Mouse (Mus musculus) liver, postnatal 0 days (tissue): Measurements from ENCODE around the gene Anxa9. TPM values are rescaled to one million over a fixed set of nuclear protein-coding genes. Genes with fewer than 3 reads are reported as not detected.
A peak's percentile ranks its signal among the peaks of the same experiment; 100 is the strongest.

Source experiments
- ATAC-seq: fragments of 200-750 bp; cut with Nextera tagmentation; 2 replicates; pipeline ENCODE4 v1.8.0; 2017; ENCODE audit warnings: mild to moderate bottlenecking, moderate library complexity
- DNase-seq: peaks from one replicate; pipeline ENCODE4 v3.0.0-alpha.2; 2016
- H3K27ac ChIP-seq: fragments of 300-500 bp; sonication (generic); 2 replicates; pipeline ENCODE4 v1.5.1; 2014; ENCODE audit warnings: antibody characterized with exemption, moderate library complexity, mild to moderate bottlenecking, low read depth
- H3K27me3 ChIP-seq: fragments of 300-500 bp; sonication (generic); 2 replicates; pipeline ENCODE4 v1.6.1; 2014; ENCODE audit warnings: low read length, control low read depth, mixed read lengths; ENCODE audit not compliant: insufficient read depth
- H3K36me3 ChIP-seq: fragments of 300-500 bp; sonication (generic); replicated peaks from 2 replicates; pipeline ENCODE4 v1.6.1; 2014; ENCODE audit warnings: mild to moderate bottlenecking, control low read depth, low read length, moderate library complexity, mixed read lengths; ENCODE audit not compliant: insufficient read depth
- H3K4me1 ChIP-seq: fragments of 300-500 bp; sonication (generic); 2 replicates; pipeline ENCODE4 v1.6.1; 2014; ENCODE audit warnings: antibody characterized with exemption, mild to moderate bottlenecking, control low read depth; ENCODE audit not compliant: insufficient read depth
- H3K4me2 ChIP-seq: fragments of 300-500 bp; sonication (generic); 2 replicates; pipeline ENCODE4 v1.6.1; 2014; ENCODE audit warnings: low read depth, mild to moderate bottlenecking, low read length, moderate library complexity, mixed read lengths
- H3K4me3 ChIP-seq: fragments of 300-500 bp; sonication (generic); 2 replicates; pipeline ENCODE4 v1.5.1; 2014; ENCODE audit warnings: low read depth, low read length
- H3K9ac ChIP-seq: fragments of 300-500 bp; sonication (generic); replicated peaks from 2 replicates; pipeline ENCODE4 v1.6.1; 2014; ENCODE audit warnings: mild to moderate bottlenecking, moderate library complexity
- H3K9me3 ChIP-seq: fragments of 300-500 bp; sonication (generic); 2 replicates; pipeline ENCODE4 v1.6.1; 2016; ENCODE audit warnings: mild to moderate bottlenecking, control low read depth, low read length, mixed read lengths
- CTCF ChIP-seq: sonication (generic); IDR thresholded peaks from 2 replicates; pipeline ENCODE4 v1.5.1; 2016; ENCODE audit warnings: antibody characterized with exemption, low read depth
- EP300 ChIP-seq: IDR thresholded peaks from 2 replicates; pipeline ENCODE4 v1.6.1; 2016; ENCODE audit warnings: antibody characterized with exemption, low read depth, mild to moderate bottlenecking
- WGBS: fragments of 180-500 bp; shearing (Covaris S2); extraction: QIAGEN DNeasy Blood & Tissue Kit; methylation state at CpG from one replicate; pipeline ENCODE4 v1.1.7; 2014; ENCODE audit not compliant: insufficient replicate concordance; 5-methylcytosine and 5-hydroxymethylcytosine counted together
- polyA plus RNA-seq: library from polyadenylated mRNA; unstranded; fragments of >200 nt; fragmentation: Nextera tagmentation; extraction: Ambion mirVana; gene quantifications from 2 replicates; pipeline ENCODE4 v1.2.1, GENCODE M21; 2015

Gene Anxa9
- polyA plus RNA-seq, 1 experiment from 2014 or later = 1.2 TPM

GRCm38 (mm10) chr3:95338251-95338650 is 31.3 kb upstream of the Anxa9 start:
- Histone ChIP-seq H3K9me3 (no peaks in the 10 kb centered on the region), H3K27ac (no peak overlapping the region), H3K27me3 (no peaks in the 10 kb centered on the region), H3K4me1 (no peaks in the 10 kb centered on the region), H3K9ac (no peak overlapping the region), H3K36me3 (peaks cover 82% of the 10 kb centered on the region), H3K4me3 (no peak overlapping the region), H3K4me2 (no peak overlapping the region)
- TF ChIP-seq CTCF (no peak), EP300 (no peak)
- ATAC-seq = no peak
- no peak for DNase-seq
- WGBS = 88% methylated on average over 4 of the region's 4 CpGs

GRCm38 (mm10) chr3:95337345-95337744 is 30.4 kb upstream of the Anxa9 start:
- no peak overlapping the region for H3K4me2 ChIP-seq
- H3K4me1 ChIP-seq = no peaks in the 10 kb centered on the region
- H3K27me3 ChIP-seq = no peaks in the 10 kb centered on the region
- H3K36me3 ChIP-seq = peaks cover 81% of the 10 kb centered on the region
- WGBS = 90% methylated on average over 4 of the region's 4 CpGs
- no peak overlapping the region for H3K27ac ChIP-seq
- no peak for ATAC-seq
- no peak overlapping the region for H3K9ac ChIP-seq
- H3K4me3 ChIP-seq = no peak overlapping the region
- DNase-seq = no peak
- TF ChIP-seq EP300 (no peak), CTCF (no peak)
- H3K9me3 ChIP-seq = no peaks in the 10 kb centered on the region

GRCm38 (mm10) chr3:95331528-95331927 is 24.6 kb upstream of the Anxa9 start:
- no peak for DNase-seq
- 63% methylated on average over 1 of the region's 1 CpGs for WGBS
- no peaks in the 10 kb centered on the region for H3K9me3 ChIP-seq
- no peaks in the 10 kb centered on the region for H3K27me3 ChIP-seq
- TF ChIP-seq CTCF = no peak
- no peak for TF ChIP-seq EP300
- no peak overlapping the region for H3K4me3 ChIP-seq
- no peak for ATAC-seq
- no peak overlapping the region for H3K27ac ChIP-seq
- no peaks in the 10 kb centered on the region for H3K4me1 ChIP-seq
- H3K9ac ChIP-seq = no peak overlapping the region
- H3K36me3 ChIP-seq = peaks cover 54% of the 10 kb centered on the region
- H3K4me2 ChIP-seq = no peak overlapping the region

- Histone ChIP-seq H3K36me3 (peaks cover 64% of the 10 kb centered on the region), H3K9ac (no peak overlapping the region), H3K9me3 (no peaks in the 10 kb centered on the region), H3K27ac (no peak overlapping the region), H3K27me3 (no peaks in the 10 kb centered on the region), H3K4me3 (no peak overlapping the region), H3K4me1 (peaks cover 2% of the 10 kb centered on the region), H3K4me2 (no peak overlapping the region)
- DNase-seq (no peak), ATAC-seq (no peak)
- TF ChIP-seq CTCF (no peak), EP300 (no peak)
- WGBS = 71% methylated on average over 1 of the region's 1 CpGs
These were observed 21.9 kb upstream of the Anxa9 start for GRCm38 (mm10) chr3:95328803-95329404.

GRCm38 (mm10) chr3:95324454-95325144 is 17.6 kb upstream of the Anxa9 start:
- no peaks in the 10 kb centered on the region for H3K9me3 ChIP-seq
- no peaks in the 10 kb centered on the region for H3K27me3 ChIP-seq
- 85% methylated on average over 6 of the region's 6 CpGs for WGBS
- no peak overlapping the region for H3K27ac ChIP-seq
- DNase-seq = no peak
- no peak overlapping the region for H3K4me3 ChIP-seq
- TF ChIP-seq EP300 (no peak), CTCF (peak; percentile 55)
- 0 out of 2 replicates have a peak, but pooled peaks have one; percentile 20 for ATAC-seq
- no peak overlapping the region for H3K4me2 ChIP-seq
- H3K4me1 ChIP-seq = peaks cover 16% of the 10 kb centered on the region
- H3K9ac ChIP-seq = no peak overlapping the region
- peaks cover 90% of the 10 kb centered on the region for H3K36me3 ChIP-seq

- H3K27me3 ChIP-seq = no peaks in the 10 kb centered on the region
- 69% methylated on average over 3 of the region's 3 CpGs for WGBS
- ATAC-seq = no peak
These were observed 16.5 kb upstream of the Anxa9 start for GRCm38 (mm10) chr3:95323429-95323828.

More at GRCm38 (mm10) chr3:95323429-95323828, 16.5 kb upstream of the Anxa9 start:
- Histone ChIP-seq H3K9me3 (no peaks in the 10 kb centered on the region), H3K9ac (no peak overlapping the region), H3K27ac (peak overlapping the region; percentile 52; the same call in 1 of the 2 replicates), H3K4me1 (peaks cover 25% of the 10 kb centered on the region), H3K36me3 (peaks cover 84% of the 10 kb centered on the region), H3K4me2 (no peak overlapping the region), H3K4me3 (no peak overlapping the region)
- no peak for TF ChIP-seq EP300
- no peak for TF ChIP-seq CTCF
- no peak for DNase-seq
